Mouse (Mus musculus): ENCODE data around the gene Sec14l4. TPM values are rescaled to one million over a fixed set of nuclear protein-coding genes. Genes with fewer than 3 reads are reported as not detected.

Gene Sec14l4
- polyA plus RNA-seq, 1 experiment from 2014 or later, result not detected

DNA sequence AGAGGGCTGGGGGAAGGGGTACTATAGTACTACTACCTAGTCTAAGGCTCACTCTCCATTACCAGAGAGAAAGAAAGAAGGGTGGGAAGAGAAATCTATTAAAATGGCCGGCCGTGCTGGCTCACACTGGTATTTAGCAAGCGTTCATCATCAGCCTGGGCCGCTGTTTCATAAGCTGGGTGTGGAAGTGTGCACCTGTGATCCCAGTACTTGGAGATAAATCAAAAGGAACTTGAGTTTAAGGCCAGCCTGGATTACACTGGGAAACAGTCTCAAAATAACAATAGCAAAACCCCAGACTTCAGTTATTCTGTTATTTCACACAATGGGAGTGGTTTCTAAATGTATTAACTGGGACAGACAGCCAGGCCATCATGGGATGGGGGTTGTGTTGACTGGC is 31.3 kb downstream of the Sec14l4 start:
- WGBS, result 96% methylated on average over 4 of the region's 4 CpGs
- DNase-seq (ENCODE audit: low spot score), result no peak
- Histone ChIP-seq H3K27me3 (ENCODE audit: low read depth, poor library complexity, severe bottlenecking) (no peaks in the 10 kb centered on the region), H3K4me3 (no peak overlapping the region), H3K9me3 (replicated peaks) (no peaks in the 10 kb centered on the region), H3K27ac (no peak overlapping the region), H3K36me3 (no peaks in the 10 kb centered on the region), H3K4me1 (peaks cover 6% of the 10 kb centered on the region; the same call in 1 of the 2 replicates)

DNA sequence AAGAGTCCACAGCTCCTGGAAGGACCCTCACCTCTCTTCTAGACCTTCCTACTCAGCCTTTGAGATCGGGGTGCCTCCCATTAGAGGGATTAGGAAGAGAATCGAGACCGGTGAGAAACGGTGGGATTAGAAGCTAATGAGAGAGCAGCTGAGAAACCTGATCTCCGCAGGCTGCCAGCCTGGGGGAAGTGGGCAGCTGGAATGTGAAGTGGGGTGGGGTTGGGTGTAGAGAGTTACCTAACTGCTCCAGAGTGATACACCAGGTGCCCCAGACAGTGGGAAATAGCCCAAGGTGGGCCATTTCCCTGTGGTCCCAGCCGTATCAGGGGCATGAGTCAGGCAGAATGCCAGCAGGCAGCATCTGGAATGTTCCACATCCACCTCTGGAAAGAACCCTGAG is 31.7 kb downstream of the Sec14l4 start:
- peaks cover 6% of the 10 kb centered on the region; the same call in 1 of the 2 replicates for H3K4me1 ChIP-seq
- H3K4me3 ChIP-seq, result no peak overlapping the region
- no peaks in the 10 kb centered on the region for H3K9me3 ChIP-seq (replicated peaks)
- no peak for DNase-seq (ENCODE audit: low spot score)
- H3K27ac ChIP-seq, result no peak overlapping the region
- 48% methylated on average over 6 of the region's 6 CpGs for WGBS
- no peaks in the 10 kb centered on the region for H3K27me3 ChIP-seq (ENCODE audit: low read depth, poor library complexity, severe bottlenecking)
- H3K36me3 ChIP-seq, result no peaks in the 10 kb centered on the region

GRCm38 (mm10) chr11:4064627-4065122 is 33.4 kb downstream of the Sec14l4 start, which contains the start of gene Sec14l3:
Gene Sec14l3 (plus strand): TSS chr11:4064841.
- Histone ChIP-seq H3K27me3 (ENCODE audit: low read depth, poor library complexity, severe bottlenecking) (no peaks in the 10 kb centered on the region), H3K4me1 (peaks cover 6% of the 10 kb centered on the region; the same call in 1 of the 2 replicates), H3K36me3 (no peaks in the 10 kb centered on the region), H3K4me3 (no peak within 1 kb of the TSS), H3K9me3 (replicated peaks) (no peaks in the 10 kb centered on the region), H3K27ac (no peak within 1 kb of the TSS)
- no peak for DNase-seq (ENCODE audit: low spot score)
- WGBS, result 71% methylated on average over 5 of the region's 5 CpGs

GRCm38 (mm10) chr11:4069664-4070063 is 38.4 kb downstream of the Sec14l4 start:
- Histone ChIP-seq H3K4me1 (no peaks in the 10 kb centered on the region), H3K36me3 (no peaks in the 10 kb centered on the region), H3K27me3 (ENCODE audit: low read depth, poor library complexity, severe bottlenecking) (no peaks in the 10 kb centered on the region), H3K4me3 (no peak overlapping the region), H3K27ac (no peak overlapping the region), H3K9me3 (replicated peaks) (no peaks in the 10 kb centered on the region)
- DNase-seq (ENCODE audit: low spot score), result no peak
- WGBS, result 84% methylated on average over 1 of the region's 1 CpGs

GRCm38 (mm10) chr11:4076633-4077032 is 45.4 kb downstream of the Sec14l4 start:
- Histone ChIP-seq H3K36me3 (no peaks in the 10 kb centered on the region), H3K27ac (no peak overlapping the region), H3K9me3 (replicated peaks) (no peaks in the 10 kb centered on the region), H3K4me3 (no peak overlapping the region), H3K4me1 (no peaks in the 10 kb centered on the region), H3K27me3 (ENCODE audit: low read depth, poor library complexity, severe bottlenecking) (no peaks in the 10 kb centered on the region)
- 15% methylated on average over 8 of the region's 8 CpGs for WGBS
- DNase-seq (ENCODE audit: low spot score), result peak; percentile 89

DNA sequence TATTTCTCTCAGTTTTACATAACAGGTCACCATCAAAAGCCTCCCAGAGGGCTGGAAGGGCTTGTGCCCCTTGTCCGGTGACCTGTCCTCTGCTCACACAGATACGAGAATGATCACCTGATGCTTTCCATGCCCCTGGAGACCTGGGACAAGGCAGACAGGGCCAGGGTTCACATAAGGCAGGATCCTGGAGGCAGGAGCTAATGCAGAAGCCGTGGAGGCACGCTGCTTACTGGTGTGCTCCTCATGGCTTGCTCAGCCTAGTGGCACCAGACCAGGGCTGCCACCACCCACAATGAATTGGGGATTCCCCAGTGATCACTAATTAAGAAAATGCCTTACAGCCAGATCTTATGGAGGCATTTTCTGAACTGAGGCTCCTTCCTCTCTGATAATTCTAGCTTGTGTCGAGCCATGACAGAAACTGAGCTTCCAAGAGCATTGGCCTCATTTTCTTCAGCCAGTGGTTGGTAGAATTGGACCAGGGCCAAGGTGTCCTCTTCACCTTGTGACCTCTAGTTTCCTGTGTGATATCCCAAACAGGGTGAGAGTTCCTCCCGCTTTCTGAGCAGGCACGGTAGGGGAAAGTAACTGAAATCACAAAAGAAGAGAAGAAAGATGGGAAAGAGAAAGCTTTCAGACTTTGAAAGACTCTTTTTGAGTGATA is 47.1 kb downstream of the Sec14l4 start:
- Histone ChIP-seq H3K36me3 (no peaks in the 10 kb centered on the region), H3K27ac (no peak overlapping the region), H3K4me1 (no peaks in the 10 kb centered on the region), H3K27me3 (ENCODE audit: low read depth, poor library complexity, severe bottlenecking) (no peaks in the 10 kb centered on the region), H3K4me3 (no peak overlapping the region), H3K9me3 (replicated peaks) (no peaks in the 10 kb centered on the region)
- DNase-seq (ENCODE audit: low spot score), result no peak
- 83% methylated on average over 7 of the region's 7 CpGs for WGBS

- no peaks in the 10 kb centered on the region for H3K36me3 ChIP-seq
- no peaks in the 10 kb centered on the region for H3K4me1 ChIP-seq
- H3K9me3 ChIP-seq (replicated peaks), result no peaks in the 10 kb centered on the region
- H3K27me3 ChIP-seq (ENCODE audit: low read depth, poor library complexity, severe bottlenecking), result no peaks in the 10 kb centered on the region
- DNase-seq (ENCODE audit: low spot score), result peak; percentile 69
- no peak overlapping the region for H3K27ac ChIP-seq
- no peak overlapping the region for H3K4me3 ChIP-seq
- 25% methylated on average over 4 of the region's 4 CpGs for WGBS
Observed at GRCm38 (mm10) chr11:4080219-4080618, 49.0 kb downstream of the Sec14l4 start.

DNA sequence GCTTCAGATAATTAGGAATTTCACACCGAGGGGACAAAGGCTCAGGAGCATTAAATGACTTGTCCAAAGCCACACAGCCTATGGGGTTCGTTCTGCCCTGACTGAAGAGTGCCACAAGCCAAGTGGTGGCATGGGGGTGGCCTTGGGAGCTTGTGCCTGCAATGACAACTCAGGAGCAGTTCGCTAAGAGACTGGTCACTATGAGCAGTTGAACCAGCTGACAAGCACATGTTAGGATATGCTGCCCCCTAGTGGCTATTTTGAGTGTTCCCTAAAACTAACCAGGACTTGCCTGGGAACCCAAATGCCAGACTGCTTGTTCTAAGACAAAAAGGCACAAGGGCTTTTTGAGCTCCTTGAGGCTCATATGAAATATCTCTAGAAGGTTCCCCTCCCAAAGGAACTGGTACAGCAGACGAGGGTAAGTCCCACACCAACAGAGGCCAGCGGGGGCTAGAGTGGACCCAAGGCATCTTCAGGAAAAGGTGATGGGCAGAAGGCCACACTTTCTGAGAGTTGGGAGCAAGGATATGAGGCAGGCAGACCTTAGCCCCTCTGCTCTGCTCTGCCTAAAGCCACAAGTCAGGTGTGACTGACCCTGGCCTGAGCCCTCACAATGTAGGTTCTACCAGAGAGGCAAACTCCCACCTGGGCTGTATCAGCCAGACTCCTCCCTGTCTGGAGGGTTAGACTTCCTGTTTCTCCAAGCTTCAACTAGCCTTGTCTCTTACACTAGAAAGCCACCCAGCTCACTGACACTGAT is 52.2 kb downstream of the Sec14l4 start:
- DNase-seq (ENCODE audit: low spot score), result peak; percentile 63
- Histone ChIP-seq H3K27me3 (ENCODE audit: low read depth, poor library complexity, severe bottlenecking) (no peaks in the 10 kb centered on the region), H3K4me3 (no peak overlapping the region), H3K9me3 (replicated peaks) (no peaks in the 10 kb centered on the region), H3K27ac (no peak overlapping the region), H3K36me3 (no peaks in the 10 kb centered on the region), H3K4me1 (no peaks in the 10 kb centered on the region)
- 37% methylated on average over 5 of the region's 5 CpGs for WGBS

- DNase-seq (ENCODE audit: low spot score), result no peak
- H3K27me3 ChIP-seq (ENCODE audit: low read depth, poor library complexity, severe bottlenecking), result no peaks in the 10 kb centered on the region
- peaks cover 6% of the 10 kb centered on the region for H3K36me3 ChIP-seq
- WGBS, result 68% methylated on average over 1 of the region's 1 CpGs
- H3K9me3 ChIP-seq (replicated peaks), result no peaks in the 10 kb centered on the region
- no peak overlapping the region for H3K4me3 ChIP-seq
- H3K4me1 ChIP-seq, result no peaks in the 10 kb centered on the region
- no peak overlapping the region for H3K27ac ChIP-seq
Observed at GRCm38 (mm10) chr11:4086246-4086645, 55.0 kb downstream of the Sec14l4 start.

- DNase-seq (ENCODE audit: low spot score), result no peak
- no peaks in the 10 kb centered on the region for H3K9me3 ChIP-seq (replicated peaks)
- H3K4me1 ChIP-seq, result no peaks in the 10 kb centered on the region
- H3K27ac ChIP-seq, result no peak overlapping the region
- no peak overlapping the region for H3K4me3 ChIP-seq
- H3K27me3 ChIP-seq (ENCODE audit: low read depth, poor library complexity, severe bottlenecking), result no peaks in the 10 kb centered on the region
- H3K36me3 ChIP-seq, result peaks cover 16% of the 10 kb centered on the region
- 81% methylated on average over 2 of the region's 2 CpGs for WGBS
Observed at GRCm38 (mm10) chr11:4087267-4087666, 56.0 kb downstream of the Sec14l4 start.

DNA sequence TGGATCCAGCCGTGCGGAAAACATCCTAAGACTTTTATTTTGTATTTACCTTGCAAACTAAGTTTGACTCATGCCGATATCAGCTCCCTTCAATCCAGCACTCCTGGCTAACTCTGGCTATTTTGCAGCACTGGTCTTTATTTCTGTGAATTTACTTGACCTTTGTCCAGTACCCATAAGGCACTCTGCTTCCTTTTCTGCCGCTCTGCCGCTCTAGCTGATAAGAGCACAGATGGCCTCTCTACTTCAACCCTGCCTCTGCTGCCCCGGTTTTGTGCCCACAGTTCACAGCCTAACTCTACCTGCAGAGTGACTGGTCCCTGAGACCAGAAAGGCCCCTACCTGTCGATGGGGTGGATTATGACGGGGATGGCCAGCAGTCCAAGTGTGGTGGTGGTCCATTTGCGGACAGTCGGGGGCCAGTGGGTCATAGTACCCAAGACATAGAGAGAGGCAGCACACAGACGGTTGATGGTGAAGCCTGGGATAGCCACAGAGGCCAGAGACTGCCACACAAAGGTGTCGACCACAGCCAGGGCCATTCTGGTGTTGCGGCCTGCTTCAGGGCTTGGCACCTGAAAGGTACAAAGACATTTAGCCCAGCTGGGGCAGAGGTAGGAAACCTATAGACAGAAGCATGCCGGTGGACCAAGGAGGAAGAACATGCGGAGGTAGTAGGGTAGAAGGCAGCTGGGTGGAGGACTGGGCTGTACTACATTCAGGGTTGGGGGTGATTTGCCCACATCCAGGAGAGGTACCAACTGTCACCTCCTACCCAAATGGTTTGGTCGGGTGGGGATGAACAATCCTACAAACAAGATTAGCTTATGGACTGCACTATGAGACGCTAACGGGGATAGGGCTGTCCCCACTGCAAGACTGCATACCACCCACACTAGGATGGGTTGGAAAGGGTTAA is 62.5 kb downstream of the Sec14l4 start:
- peak overlapping the region; percentile 58; the same call in 1 of the 2 replicates for H3K4me3 ChIP-seq
- H3K9me3 ChIP-seq (replicated peaks), result no peaks in the 10 kb centered on the region
- no peak for DNase-seq (ENCODE audit: low spot score)
- peaks cover 18% of the 10 kb centered on the region for H3K36me3 ChIP-seq
- H3K4me1 ChIP-seq, result peaks cover 25% of the 10 kb centered on the region
- 89% methylated on average over 18 of the region's 18 CpGs for WGBS
- no peaks in the 10 kb centered on the region for H3K27me3 ChIP-seq (ENCODE audit: low read depth, poor library complexity, severe bottlenecking)
- no peak overlapping the region for H3K27ac ChIP-seq

DNA sequence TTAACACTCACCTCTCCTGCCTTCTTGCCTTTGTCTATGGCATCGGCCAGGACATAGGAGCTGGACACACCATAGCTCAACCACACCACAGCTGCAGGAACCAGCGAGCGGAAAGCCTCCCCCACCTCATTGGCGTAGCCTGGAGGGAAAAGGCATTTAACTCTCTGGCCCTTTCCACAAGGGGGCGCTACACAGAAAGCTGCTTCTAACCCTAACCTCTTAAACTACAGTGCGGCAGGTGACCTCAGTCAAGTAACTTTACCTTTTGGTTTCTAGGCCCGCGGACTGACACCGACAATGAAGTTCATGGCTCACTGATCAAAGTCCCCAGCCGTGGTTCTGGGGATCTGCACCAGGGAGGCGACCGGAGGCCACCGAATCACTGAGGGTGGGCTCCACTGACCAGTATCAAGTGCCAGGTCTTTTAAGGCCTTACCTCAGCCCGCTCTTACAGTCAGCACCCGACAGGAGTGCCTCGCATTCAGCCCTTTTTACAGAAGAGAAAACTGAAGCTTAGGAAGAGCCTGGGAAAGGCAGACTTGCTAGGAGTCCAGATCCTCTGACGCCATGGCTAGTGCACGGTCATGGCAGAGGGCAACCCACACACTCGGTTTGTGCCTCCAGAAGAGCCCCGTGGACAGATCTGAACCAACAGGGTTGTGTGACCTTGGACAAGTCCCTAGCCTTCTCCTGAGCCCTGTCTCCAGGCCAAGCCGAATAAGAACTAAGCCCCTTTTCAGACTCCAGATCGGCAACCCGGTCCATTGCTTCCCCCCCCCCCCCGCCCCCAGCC is 63.3 kb downstream of the Sec14l4 start:
- 11% methylated on average over 24 of the region's 24 CpGs for WGBS
- H3K4me3 ChIP-seq, result peak overlapping the region; percentile 58
- peak; percentile 82 for DNase-seq (ENCODE audit: low spot score)
- H3K36me3 ChIP-seq, result peaks cover 18% of the 10 kb centered on the region
- peaks cover 25% of the 10 kb centered on the region for H3K4me1 ChIP-seq
- peak overlapping the region; percentile 92 for H3K27ac ChIP-seq
- H3K27me3 ChIP-seq (ENCODE audit: low read depth, poor library complexity, severe bottlenecking), result no peaks in the 10 kb centered on the region
- H3K9me3 ChIP-seq (replicated peaks), result no peaks in the 10 kb centered on the region
